Mouse (Mus musculus): Measurements from ENCODE around the gene Cdk1.

Gene Cdk1

GRCm38 (mm10) chr10:69342328-69342727 lies 10.4 kb downstream of the Cdk1 start:
- DNase-seq (ENCODE audit: low read depth), result no peak

- no peak for DNase-seq (ENCODE audit: low read depth)
Measured at GRCm38 (mm10) chr10:69341570-69342227, 11.0 kb downstream of the Cdk1 start.

GRCm38 (mm10) chr10:69340001-69340400 lies 12.7 kb downstream of the Cdk1 start:
- DNase-seq (ENCODE audit: low read depth), result no peak

GRCm38 (mm10) chr10:69336219-69336618 lies 16.5 kb downstream of the Cdk1 start:
- no peak for DNase-seq (ENCODE audit: low read depth)

GRCm38 (mm10) chr10:69335611-69336010 lies 17.1 kb downstream of the Cdk1 start:
- no peak for DNase-seq (ENCODE audit: low read depth)

- no peak for DNase-seq (ENCODE audit: low read depth)
Measured at GRCm38 (mm10) chr10:69335195-69335536, 17.6 kb downstream of the Cdk1 start.

- DNase-seq (ENCODE audit: low read depth), result no peak
Measured at GRCm38 (mm10) chr10:69334271-69335194, 18.2 kb downstream of the Cdk1 start.

- no peak for DNase-seq (ENCODE audit: low read depth)
Measured at GRCm38 (mm10) chr10:69333212-69333611, 19.5 kb downstream of the Cdk1 start.

GRCm38 (mm10) chr10:69331231-69331630 lies 21.5 kb downstream of the Cdk1 start:
- no peak for DNase-seq (ENCODE audit: low read depth)

- DNase-seq (ENCODE audit: low read depth), result no peak
Measured at GRCm38 (mm10) chr10:69328656-69329046, 24.1 kb downstream of the Cdk1 start.

- DNase-seq (ENCODE audit: low read depth), result no peak
Measured at GRCm38 (mm10) chr10:69328029-69328655, 24.6 kb downstream of the Cdk1 start.

GRCm38 (mm10) chr10:69327362-69327761 lies 25.4 kb downstream of the Cdk1 start:
- no peak for DNase-seq (ENCODE audit: low read depth)

GRCm38 (mm10) chr10:69326433-69326832 lies 26.3 kb downstream of the Cdk1 start:
- DNase-seq (ENCODE audit: low read depth), result no peak

- DNase-seq (ENCODE audit: low read depth), result no peak
Measured at GRCm38 (mm10) chr10:69324816-69325215, 27.9 kb downstream of the Cdk1 start.

GRCm38 (mm10) chr10:69323986-69324385 lies 28.8 kb downstream of the Cdk1 start:
- no peak for DNase-seq (ENCODE audit: low read depth)

GRCm38 (mm10) chr10:69321519-69322035 lies 31.2 kb downstream of the Cdk1 start:
- no peak for DNase-seq (ENCODE audit: low read depth)

- DNase-seq (ENCODE audit: low read depth), result peak; percentile 68
Measured at GRCm38 (mm10) chr10:69320667-69321518, 31.8 kb downstream of the Cdk1 start.

GRCm38 (mm10) chr10:69318514-69318913 lies 34.2 kb downstream of the Cdk1 start:
- DNase-seq (ENCODE audit: low read depth), result no peak

- no peak for DNase-seq (ENCODE audit: low read depth)
Measured at GRCm38 (mm10) chr10:69313944-69314343, 38.8 kb downstream of the Cdk1 start.

- no peak for DNase-seq (ENCODE audit: low read depth)
Measured at GRCm38 (mm10) chr10:69311867-69312266, 40.9 kb downstream of the Cdk1 start.

- no peak for DNase-seq (ENCODE audit: low read depth)
Measured at GRCm38 (mm10) chr10:69309109-69309508, 43.6 kb downstream of the Cdk1 start.

GRCm38 (mm10) chr10:69307067-69307466 lies 45.7 kb downstream of the Cdk1 start:
- DNase-seq (ENCODE audit: low read depth), result peak; percentile 70

Data from c-Kit-positive CD71-negative TER-119-negative erythroid progenitor cells, embryonic 14.5 days (primary cell).